Mouse (Mus musculus) heart, embryonic 10.5 days (tissue): Measurements from ENCODE around the gene Vav2. TPM values are rescaled to one million over a fixed set of nuclear protein-coding genes. Genes with fewer than 3 reads are reported as not detected.
A peak's percentile ranks its signal among the peaks of the same experiment; 100 is the strongest.

ENCODE experiments used
- DNase-seq: peaks from one replicate; pipeline ENCODE4 v3.0.0-alpha.2; 2017; ENCODE audit warnings: low spot score
- H3K27ac ChIP-seq: fragments of 300-500 bp; sonication (generic); 2 replicates; pipeline ENCODE4 v1.5.1; 2016; ENCODE audit warnings: mild to moderate bottlenecking
- H3K27me3 ChIP-seq: fragments of 300-500 bp; sonication (generic); 2 replicates; pipeline ENCODE4 v1.6.1; 2016; ENCODE audit warnings: mild to moderate bottlenecking; ENCODE audit not compliant: poor library complexity, insufficient read depth, severe bottlenecking
- H3K36me3 ChIP-seq: fragments of 300-500 bp; sonication (generic); 2 replicates; pipeline ENCODE4 v1.6.1; 2016; ENCODE audit warnings: mild to moderate bottlenecking, moderate library complexity
- H3K4me1 ChIP-seq: fragments of 300-500 bp; sonication (generic); 2 replicates; pipeline ENCODE4 v1.6.1; 2016; ENCODE audit warnings: mild to moderate bottlenecking
- H3K4me3 ChIP-seq: fragments of 300-500 bp; sonication (generic); 2 replicates; pipeline ENCODE4 v1.5.1; 2016; ENCODE audit warnings: mild to moderate bottlenecking, moderate library complexity
- H3K9me3 ChIP-seq: fragments of 300-500 bp; sonication (generic); 2 replicates; pipeline ENCODE4 v1.6.1; 2016; ENCODE audit warnings: mild to moderate bottlenecking, moderate library complexity
- WGBS: fragments of 180-500 bp; shearing (Covaris S2); methylation state at CpG from one replicate; pipeline ENCODE4 v1.1.7; 2016; 5-methylcytosine and 5-hydroxymethylcytosine counted together
- polyA plus RNA-seq: library from polyadenylated mRNA; unstranded; fragments of >200 nt; fragmentation: Nextera tagmentation; extraction: Ambion mirVana; gene quantifications from 2 replicates; pipeline ENCODE4 v1.2.1, GENCODE M21; 2016

The Vav2 gene
- polyA plus RNA-seq, 1 experiment from 2014 or later, result 8.1 TPM

- WGBS, result 88% methylated on average over 7 of the region's 7 CpGs
- H3K9me3 ChIP-seq, result no peaks in the 10 kb centered on the region
- H3K4me3 ChIP-seq, result no peak overlapping the region
- no peak overlapping the region for H3K27ac ChIP-seq
- H3K27me3 ChIP-seq, result peaks cover 8% of the 10 kb centered on the region; the same call in 1 of the 2 replicates
- peaks cover 25% of the 10 kb centered on the region for H3K4me1 ChIP-seq
- no peak for DNase-seq
- H3K36me3 ChIP-seq, result no peaks in the 10 kb centered on the region
These were observed 3.8 kb upstream of the Vav2 start for GRCm38 (mm10) chr2:27430621-27431020.

DNA sequence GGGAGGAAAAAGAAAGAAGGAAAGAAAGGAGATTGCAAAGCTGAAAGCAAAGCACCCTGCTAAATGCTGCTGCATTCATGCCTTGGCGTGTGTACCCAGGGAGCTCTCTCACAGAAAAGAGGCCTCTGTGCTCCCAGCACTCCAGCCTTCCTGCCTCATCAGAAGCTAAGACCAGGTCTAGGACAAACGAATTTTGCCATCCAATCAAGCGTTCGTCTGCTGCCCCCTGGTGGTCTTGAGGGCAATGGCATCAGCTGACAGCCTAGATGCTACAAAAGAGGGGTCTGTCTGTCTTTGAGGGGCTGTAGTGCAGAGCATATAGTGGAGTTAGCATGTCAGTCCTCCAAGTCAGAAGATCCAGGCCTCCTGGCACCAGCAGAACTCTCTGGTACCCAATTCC lies 1.2 kb upstream of the Vav2 start:
- H3K27ac ChIP-seq, result 0 out of 2 replicates have a peak overlapping the region, but pooled peaks have one; percentile 32
- peak; percentile 92 for DNase-seq
- peaks cover 5% of the 10 kb centered on the region; the same call in 1 of the 2 replicates for H3K27me3 ChIP-seq
- H3K9me3 ChIP-seq, result no peaks in the 10 kb centered on the region
- WGBS, result under 1% methylated on average over 4 of the region's 4 CpGs
- peaks cover 44% of the 10 kb centered on the region for H3K4me1 ChIP-seq
- H3K36me3 ChIP-seq, result no peaks in the 10 kb centered on the region
- H3K4me3 ChIP-seq, result no peak overlapping the region

DNA sequence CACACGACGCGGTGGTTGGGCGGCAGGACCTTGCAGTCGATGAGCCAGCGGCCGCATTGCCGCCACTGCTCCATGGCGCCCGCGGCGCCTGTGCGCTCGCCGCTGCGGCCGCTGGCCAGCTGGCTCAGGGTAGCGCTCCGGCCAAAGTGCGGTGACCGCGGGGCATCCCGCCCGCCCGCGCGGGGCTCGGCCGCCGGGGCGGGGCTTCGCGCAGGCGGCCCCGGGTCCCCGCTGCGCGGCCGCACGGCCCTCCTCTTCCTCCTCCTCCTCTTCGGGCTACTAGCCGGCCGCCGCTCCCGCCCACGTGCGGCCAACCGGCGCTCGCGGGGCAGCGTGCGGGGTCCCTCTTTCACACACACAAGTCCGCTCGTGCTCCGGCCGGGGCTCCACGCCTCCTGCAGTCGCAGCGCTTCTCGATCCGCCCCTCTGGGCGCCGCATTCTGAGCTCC lies 403 bp downstream of the Vav2 start:
- H3K9me3 ChIP-seq, result no peaks in the 10 kb centered on the region
- peaks cover 5% of the 10 kb centered on the region; the same call in 1 of the 2 replicates for H3K27me3 ChIP-seq
- peaks cover 52% of the 10 kb centered on the region for H3K4me1 ChIP-seq
- WGBS, result under 1% methylated on average over 64 of the region's 64 CpGs
- peak overlapping the region; percentile 83 for H3K4me3 ChIP-seq
- peak; percentile 84 for DNase-seq
- H3K36me3 ChIP-seq, result 0 out of 2 replicates have a peak, but pooled peaks cover 6% of the 10 kb centered on the region
- H3K27ac ChIP-seq, result peak overlapping the region; percentile 93

DNA sequence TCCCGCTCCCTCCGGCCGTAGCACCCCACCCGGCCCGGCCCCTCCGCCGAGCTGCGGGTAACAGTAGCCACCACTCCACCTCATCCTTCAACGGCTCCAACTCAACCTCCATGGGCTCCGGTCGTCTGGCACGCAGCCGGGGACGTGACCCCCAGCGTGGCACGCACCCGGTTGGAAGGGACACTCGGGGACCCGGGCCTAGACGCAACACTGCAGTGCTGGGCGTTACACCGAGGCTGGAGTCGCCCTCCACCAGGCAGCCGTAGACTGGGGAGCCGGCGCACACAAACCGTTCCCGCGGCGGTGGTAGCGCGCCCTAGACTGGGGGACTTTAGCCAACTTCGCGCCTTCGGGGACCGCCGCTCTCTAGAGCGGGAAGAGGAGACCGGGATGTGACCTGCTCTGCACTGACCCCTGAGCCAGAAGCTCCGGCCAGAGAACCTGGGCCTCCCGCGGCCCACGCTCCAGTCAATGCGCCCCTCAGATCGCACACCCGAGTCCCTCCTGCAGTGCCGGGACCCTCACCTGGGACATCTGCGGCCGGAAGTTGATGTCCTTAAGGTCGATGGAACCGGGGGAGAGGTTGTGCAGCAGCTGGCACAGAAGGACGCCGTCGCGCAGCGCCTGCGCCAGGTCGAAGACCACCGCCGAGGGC lies 955 bp downstream of the Vav2 start:
- Histone ChIP-seq H3K9me3 (no peaks in the 10 kb centered on the region), H3K27ac (peak overlapping the region; percentile 93), H3K4me3 (peak overlapping the region; percentile 83), H3K36me3 (0 out of 2 replicates have a peak, but pooled peaks cover 6% of the 10 kb centered on the region), H3K4me1 (peaks cover 52% of the 10 kb centered on the region), H3K27me3 (peaks cover 5% of the 10 kb centered on the region; the same call in 1 of the 2 replicates)
- 0% methylated on average over 60 of the region's 60 CpGs for WGBS
- DNase-seq, result no peak

DNA sequence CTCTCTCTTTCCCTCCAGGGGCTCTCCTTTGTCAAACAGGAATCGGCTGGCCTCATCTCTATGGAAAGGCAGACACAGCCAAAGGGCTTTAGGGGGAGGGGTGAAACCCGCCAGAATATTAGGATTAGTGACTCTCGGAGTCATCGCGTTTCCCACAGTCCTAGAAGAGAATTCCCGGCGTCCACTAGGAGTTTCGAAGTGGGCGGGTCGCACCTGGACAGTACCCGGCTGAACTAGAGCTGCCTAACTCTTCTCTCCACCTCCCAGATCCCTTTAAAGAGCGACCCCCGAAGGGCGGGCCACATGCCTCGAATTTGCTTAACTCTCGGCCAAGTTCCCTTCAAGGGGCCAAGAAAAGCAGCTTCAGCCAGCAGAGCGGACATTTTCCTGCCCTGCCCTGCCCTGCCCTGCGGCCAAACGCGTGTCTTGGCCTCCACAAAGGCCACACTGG lies 1.6 kb downstream of the Vav2 start:
- H3K4me3 ChIP-seq, result peak overlapping the region; percentile 83
- 0 out of 2 replicates have a peak, but pooled peaks cover 6% of the 10 kb centered on the region for H3K36me3 ChIP-seq
- H3K9me3 ChIP-seq, result no peaks in the 10 kb centered on the region
- H3K27ac ChIP-seq, result peak overlapping the region; percentile 93
- 2% methylated on average over 20 of the region's 20 CpGs for WGBS
- no peak for DNase-seq
- peaks cover 5% of the 10 kb centered on the region; the same call in 1 of the 2 replicates for H3K27me3 ChIP-seq
- H3K4me1 ChIP-seq, result peaks cover 55% of the 10 kb centered on the region

GRCm38 (mm10) chr2:27423596-27423995 lies 3.2 kb downstream of the Vav2 start:
- 85% methylated on average over 7 of the region's 7 CpGs for WGBS

GRCm38 (mm10) chr2:27421293-27422068 lies 5.4 kb downstream of the Vav2 start:
- 83% methylated on average over 20 of the region's 20 CpGs for WGBS
- Histone ChIP-seq H3K36me3 (0 out of 2 replicates have a peak, but pooled peaks cover 6% of the 10 kb centered on the region), H3K27ac (0 out of 2 replicates have a peak overlapping the region, but pooled peaks have one; percentile 13), H3K9me3 (no peaks in the 10 kb centered on the region), H3K27me3 (no peaks in the 10 kb centered on the region), H3K4me3 (no peak overlapping the region), H3K4me1 (peaks cover 78% of the 10 kb centered on the region)
- DNase-seq, result no peak

More at GRCm38 (mm10) chr2:27423596-27423995, 3.2 kb downstream of the Vav2 start:
- no peak overlapping the region for H3K27ac ChIP-seq
- no peaks in the 10 kb centered on the region for H3K9me3 ChIP-seq
- peaks cover 71% of the 10 kb centered on the region for H3K4me1 ChIP-seq
- no peaks in the 10 kb centered on the region for H3K27me3 ChIP-seq
- no peak for DNase-seq
- 0 out of 2 replicates have a peak, but pooled peaks cover 6% of the 10 kb centered on the region for H3K36me3 ChIP-seq
- no peak overlapping the region for H3K4me3 ChIP-seq

DNA sequence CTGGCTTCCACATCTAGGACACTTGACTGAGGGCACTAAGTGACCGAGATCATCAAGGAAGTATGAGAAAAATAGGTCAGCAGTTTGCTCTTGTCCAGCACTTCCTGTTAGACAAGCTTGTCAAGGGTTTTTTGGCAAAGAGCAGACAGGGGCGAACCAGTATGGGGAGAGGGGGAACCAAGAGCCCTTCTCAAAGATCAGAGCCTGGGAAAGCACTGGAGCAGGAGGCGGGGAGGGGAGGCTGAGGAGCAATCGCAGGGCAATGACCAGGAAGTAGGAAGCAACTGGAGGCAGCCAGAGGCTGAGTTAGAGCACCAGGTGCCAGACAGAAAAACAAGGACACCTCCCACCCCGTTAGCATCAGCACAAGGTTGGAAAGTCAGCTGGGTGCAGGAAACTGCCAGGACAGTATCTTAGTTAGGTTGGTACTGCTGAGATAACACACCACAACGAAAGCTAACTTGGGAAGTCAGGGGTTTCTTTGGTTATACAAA lies 8.2 kb downstream of the Vav2 start:
- H3K36me3 ChIP-seq, result 0 out of 2 replicates have a peak, but pooled peaks cover 6% of the 10 kb centered on the region
- no peak for DNase-seq
- H3K4me3 ChIP-seq, result no peak overlapping the region
- WGBS, result 22% methylated on average over 6 of the region's 6 CpGs
- H3K27ac ChIP-seq, result peak overlapping the region; percentile 65; the same call in 1 of the 2 replicates
- H3K4me1 ChIP-seq, result peaks cover 82% of the 10 kb centered on the region
- H3K9me3 ChIP-seq, result no peaks in the 10 kb centered on the region
- H3K27me3 ChIP-seq, result no peaks in the 10 kb centered on the region

GRCm38 (mm10) chr2:27417648-27418153 lies 9.1 kb downstream of the Vav2 start:
- H3K9me3 ChIP-seq, result no peaks in the 10 kb centered on the region
- whole genome bisulfite sequencing, result 38% methylated on average over 5 of the region's 5 CpGs
- H3K4me1 ChIP-seq, result peaks cover 79% of the 10 kb centered on the region
- no peak overlapping the region for H3K4me3 ChIP-seq
- no peaks in the 10 kb centered on the region for H3K27me3 ChIP-seq
- H3K27ac ChIP-seq, result peak overlapping the region; percentile 65
- DNase-seq, result no peak
- 0 out of 2 replicates have a peak, but pooled peaks cover 5% of the 10 kb centered on the region for H3K36me3 ChIP-seq

- H3K4me1 ChIP-seq, result peaks cover 87% of the 10 kb centered on the region
- H3K9me3 ChIP-seq, result no peaks in the 10 kb centered on the region
- H3K27me3 ChIP-seq, result no peaks in the 10 kb centered on the region
- H3K27ac ChIP-seq, result peak overlapping the region; percentile 37; the same call in 1 of the 2 replicates
- WGBS, result 11% methylated on average over 3 of the region's 3 CpGs
- H3K36me3 ChIP-seq, result no peaks in the 10 kb centered on the region
- DNase-seq, result no peak
- no peak overlapping the region for H3K4me3 ChIP-seq
These were observed 10.4 kb downstream of the Vav2 start for GRCm38 (mm10) chr2:27416425-27416824.

- Histone ChIP-seq H3K36me3 (no peaks in the 10 kb centered on the region), H3K27me3 (no peaks in the 10 kb centered on the region), H3K4me1 (peaks cover 94% of the 10 kb centered on the region), H3K27ac (peak overlapping the region; percentile 37; the same call in 1 of the 2 replicates), H3K4me3 (no peak overlapping the region), H3K9me3 (no peaks in the 10 kb centered on the region)
- DNase-seq, result no peak
- 61% methylated on average over 11 of the region's 11 CpGs for WGBS
These were observed 11.6 kb downstream of the Vav2 start for GRCm38 (mm10) chr2:27415060-27415783.
